Mouse (Mus musculus) urinary bladder, adult 18-20 months (tissue): Measurements from ENCODE around the gene Rab11fip3.
A peak's percentile ranks its signal among the peaks of the same experiment; 100 is the strongest.
"Not testable (repeated sequence)": the region's sequence is repeated elsewhere in the genome, so short reads cannot be mapped to it uniquely, and the experiment has no call there.

Experiments
- DNase-seq, 2 experiments: peaks; one replicate each; pipeline ENCODE4 v3.0.0; 2022; ENCODE audit warnings: low spot score in 2 of 2, mixed read lengths in 2 of 2

Gene Rab11fip3

DNA sequence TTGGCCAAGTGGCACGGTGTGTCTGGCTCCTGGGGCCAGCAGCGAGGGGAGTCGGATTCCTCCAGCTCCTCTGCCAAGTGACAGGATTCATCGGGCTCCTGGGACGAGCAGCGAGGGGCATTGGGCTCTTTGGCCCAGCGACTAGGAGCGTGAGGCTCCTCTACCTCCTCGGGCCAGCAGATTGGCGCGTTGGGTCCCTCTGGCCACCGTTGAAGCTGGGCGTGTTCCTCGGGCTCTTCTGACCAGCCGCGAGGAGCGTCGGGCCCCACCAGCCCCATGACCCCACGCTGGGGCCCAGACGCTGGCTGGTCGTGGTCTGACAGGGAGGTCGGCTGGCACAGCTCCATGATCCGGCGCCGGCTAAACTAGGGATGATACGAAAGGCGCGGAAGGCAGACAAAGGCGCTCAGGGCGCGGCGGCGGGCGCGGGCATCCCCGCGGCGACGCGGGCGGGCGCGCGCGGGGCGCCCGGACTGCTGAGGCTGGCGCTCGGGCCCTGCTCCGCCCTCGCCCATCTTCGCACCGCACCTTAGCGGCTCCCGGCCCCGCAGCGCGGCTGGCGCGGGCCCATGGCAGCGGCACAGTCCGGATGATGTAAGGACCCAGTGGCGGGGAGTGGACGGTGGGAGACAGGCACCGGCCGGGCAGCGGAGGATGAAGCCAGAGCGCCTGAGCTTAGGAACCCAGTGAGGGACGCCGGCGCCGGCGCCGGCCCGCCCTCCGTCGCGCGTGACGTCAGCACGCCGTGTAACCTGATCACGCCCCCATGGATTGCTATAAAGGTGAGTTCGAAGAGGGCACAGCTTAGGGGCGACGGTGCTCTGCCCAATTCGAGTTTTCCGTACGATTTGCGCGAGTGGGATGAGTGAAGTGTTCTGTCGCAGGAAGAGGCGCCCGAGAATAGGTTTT, at the start of gene Rab11fip3:
Rab11fip3 (minus strand) TSS at position 725 of the 909 bp plus-strand sequence.
- peak; percentile 64 to 84 for DNase-seq

DNA sequence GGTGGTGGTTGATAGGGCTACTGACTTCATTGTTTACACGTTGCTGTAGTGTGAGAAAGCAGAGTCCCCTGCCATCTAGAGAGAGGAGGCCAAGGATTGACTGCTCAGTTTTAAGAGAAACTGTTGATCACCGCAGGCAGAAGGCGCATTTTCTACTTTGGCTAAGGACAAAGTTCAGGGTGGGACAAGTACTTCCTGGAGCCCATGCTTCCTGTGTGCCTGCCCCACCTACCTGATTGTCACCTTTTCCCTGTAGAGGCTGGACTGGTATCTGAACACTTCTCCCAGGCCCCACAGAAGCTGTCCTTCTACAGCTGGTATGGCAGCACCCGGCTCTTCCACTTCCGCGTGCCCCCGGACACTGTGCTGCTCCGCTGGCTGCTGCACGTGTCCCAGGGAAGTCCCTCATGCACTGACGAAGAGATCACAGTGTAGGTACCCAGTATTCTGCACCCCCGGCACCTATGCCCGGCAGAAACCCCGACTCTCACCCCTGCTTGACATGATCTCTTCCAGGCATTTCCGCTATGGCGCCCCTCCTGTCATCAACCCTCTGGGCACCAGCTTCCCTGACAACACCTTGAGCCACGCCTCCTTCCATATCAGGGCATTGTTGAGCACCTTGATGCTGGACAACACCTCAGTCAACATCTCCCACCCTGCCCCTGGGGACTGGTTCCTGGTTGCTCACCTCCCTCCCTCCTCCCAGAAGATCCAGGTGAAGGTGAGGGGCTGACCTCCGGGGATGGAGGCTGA, 47.3 kb upstream of the Rab11fip3 start:
- DNase-seq = no peak

DNA sequence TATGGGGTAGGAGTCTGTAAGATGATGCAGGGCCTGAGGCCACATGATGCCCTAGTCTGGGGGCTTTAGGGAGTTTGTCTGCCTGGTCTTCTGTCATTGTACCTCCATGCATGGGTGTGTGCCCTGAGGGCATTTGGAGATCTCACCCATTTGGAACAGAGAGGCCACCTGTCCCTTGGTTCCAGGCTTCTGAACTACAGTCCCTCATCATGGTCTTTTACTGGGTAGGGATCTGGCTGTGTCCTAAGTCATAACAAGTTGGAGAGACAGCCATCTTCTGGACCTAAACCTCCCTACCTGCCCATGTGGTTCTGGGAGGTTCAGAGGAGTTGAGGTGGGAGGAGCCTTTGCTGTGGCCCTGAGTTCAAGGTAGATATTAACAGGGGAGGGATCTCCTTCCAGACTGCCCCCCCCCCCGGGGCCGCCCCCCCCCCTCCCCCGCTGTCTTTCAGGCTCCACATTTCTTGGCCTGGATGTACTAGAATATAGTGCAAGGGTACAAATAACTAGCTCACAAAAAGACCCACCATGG, 46.7 kb upstream of the Rab11fip3 start:
- DNase-seq = no peak

DNA sequence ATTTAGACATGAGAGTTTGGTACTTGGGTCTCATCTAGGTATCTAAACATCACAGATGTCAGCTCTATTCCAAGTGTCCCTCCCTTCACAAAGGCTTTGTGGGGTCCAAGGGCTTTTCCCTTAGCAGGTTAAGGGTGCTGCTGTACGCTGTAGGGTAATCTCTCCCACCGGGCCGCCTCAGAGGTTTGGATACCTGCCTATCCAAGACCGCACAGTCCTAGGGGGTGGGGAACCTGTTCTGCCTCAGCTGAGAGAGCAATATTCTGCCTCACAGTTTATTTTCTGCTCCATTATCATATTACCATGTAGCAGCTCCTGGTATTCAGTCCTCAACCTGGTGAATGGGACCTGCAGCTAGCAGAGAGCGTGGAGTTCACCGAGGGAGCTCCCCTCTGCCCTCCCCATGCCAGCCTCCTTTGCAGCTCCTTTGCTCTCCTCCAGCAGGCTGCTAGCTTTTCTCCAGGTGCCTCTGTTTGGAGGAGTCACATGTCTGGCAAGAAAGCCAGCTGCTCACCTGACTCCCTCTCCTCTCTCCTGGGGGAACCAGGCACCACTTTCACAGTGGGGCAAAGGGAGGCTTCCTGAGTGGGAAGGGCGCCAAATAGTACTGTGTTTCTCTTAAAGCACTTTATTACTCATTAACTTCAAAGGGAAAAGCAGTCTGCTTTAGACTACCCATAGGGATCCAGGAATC, 46.0 kb upstream of the Rab11fip3 start:
- DNase-seq = no peak

DNA sequence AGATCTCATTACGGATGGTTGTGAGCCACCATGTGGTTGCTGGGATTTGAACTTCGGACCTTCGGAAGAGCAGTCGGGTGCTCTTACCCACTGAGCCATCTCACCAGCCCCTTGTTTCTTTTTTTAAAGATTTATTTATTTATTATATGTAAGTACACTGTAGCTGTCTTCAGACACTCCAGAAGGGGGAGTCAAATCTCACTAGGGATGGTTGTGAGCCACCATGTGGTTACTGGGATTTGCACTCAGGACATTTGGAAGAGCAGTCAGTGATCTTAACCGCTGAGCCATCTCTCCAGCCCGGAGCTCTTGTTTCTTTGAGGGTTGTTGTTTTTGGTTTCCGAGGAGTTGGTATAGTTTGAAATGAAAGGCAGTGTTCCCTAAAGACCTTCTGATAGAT, 45.1 kb upstream of the Rab11fip3 start:
- DNase-seq = not testable (repeated sequence)

DNA sequence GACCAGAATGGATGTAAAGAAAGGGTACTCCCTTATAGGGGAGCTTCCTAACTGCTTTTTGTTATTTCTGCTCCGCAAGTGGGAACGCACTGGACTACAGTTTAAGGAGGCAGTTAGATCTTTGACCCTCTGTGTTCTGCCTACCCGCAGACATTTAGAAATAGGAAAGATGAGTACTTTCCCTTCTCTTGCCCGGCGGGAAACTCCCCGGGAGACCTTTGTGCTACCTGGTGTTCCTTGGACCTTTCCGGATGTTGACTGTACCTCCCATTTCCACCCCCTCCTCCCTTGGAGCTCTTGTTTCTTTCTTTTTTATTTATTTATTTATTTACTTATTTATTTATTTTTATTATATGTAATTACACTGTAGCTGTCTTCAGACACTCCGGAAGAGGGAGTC, 44.7 kb upstream of the Rab11fip3 start:
- no peak for DNase-seq

DNA sequence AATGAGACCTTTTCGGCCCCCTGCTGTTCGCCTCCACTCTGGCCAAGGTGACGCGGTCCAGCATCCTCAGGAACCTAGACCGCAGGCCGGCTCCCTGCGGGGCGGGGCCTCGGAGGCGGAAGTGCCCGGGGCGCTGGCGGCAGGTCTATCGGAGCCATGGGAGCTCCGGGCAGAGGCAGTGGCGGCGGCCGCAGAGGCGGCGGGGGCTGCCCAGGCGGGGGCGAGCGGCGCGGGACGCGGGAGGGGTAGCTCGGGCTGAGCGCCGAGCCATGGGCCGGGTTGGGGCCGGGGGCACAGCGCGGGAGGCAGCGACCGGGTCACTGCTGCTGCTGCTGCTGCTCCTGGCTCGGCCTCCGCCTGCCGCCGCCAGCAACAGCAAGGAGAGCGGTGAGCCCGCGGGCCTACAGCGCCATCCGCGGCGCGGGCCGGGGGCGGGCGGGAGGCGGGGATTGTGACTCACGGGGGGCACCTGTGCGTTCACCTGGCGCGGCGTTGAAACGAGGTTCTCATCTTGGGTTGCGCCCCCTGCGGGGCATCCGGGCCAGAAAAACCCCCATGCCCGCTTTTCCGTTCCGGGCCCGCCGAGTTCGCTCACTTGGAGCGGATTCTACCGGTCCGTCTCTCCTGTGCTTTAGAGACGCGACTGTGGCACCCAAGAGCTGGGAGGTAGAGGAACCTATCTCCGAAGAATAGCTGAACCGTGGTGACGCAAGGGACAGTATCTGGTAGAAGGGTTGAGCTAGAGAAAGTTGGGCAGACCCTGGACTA, 44.0 kb upstream of the Rab11fip3 start, which contains the start of gene Tmem8:
Tmem8 (plus strand) TSS at position 119 of the 768 bp plus-strand sequence.
- DNase-seq = peak; percentile 67 to 82

DNA sequence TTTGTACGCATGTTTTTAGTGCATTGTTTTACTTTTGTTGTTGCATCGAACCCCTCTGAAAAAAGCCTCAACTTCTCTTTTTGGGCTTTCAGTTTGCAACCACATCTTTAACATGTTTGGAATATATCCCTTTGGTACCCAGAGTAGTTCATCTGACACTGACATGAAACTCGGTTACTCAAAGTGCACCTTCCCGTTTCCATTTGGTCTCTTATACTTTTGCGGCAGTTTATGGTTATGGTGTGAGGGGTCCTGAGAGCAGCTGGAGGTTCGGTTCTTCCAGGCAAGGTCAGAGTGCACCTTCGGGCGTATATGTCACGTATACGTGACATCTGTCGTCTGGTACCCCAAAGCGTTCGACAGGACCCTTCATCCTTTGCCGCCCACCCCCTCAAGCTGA, 43.4 kb upstream of the Rab11fip3 start:
- DNase-seq = no peak

DNA sequence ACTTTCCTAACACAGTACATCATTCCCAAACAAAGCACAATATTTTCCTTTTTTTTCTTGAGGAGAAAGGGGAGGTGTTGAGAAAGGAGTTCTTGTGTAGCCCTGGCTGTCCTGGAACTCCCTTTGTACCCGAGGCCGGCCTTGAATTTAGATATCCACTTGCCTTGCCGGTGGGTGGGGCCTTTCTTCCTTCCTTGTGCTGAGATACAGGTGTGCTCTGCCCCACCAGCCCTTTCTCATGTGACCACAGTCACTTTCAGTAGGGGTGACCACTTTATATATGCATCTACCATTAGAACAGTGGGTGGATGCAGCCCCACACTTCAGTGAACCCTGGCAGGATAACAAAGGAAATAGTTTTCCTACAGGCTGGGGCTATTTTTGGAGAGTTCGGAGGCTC, 42.4 kb upstream of the Rab11fip3 start:
- no peak for DNase-seq

DNA sequence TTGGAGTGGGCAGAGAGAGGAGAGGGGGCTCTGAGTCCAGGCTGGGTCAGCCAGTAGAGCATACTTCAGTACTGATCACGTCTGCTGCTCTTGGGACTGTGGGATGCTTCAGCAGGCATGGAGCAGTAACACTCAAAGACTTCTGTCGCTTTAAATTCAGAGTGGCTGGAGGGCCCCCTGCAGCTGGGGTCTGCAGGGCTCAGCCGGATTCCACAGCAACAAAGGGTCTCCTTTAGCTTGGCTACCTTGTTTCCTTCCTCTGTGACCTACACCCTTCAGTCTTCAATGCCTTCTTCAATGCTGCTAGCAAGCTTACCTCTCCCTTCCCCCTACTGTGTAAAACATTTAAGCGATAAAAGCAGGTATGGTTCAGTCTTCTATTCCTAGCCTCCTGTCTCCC, 41.7 kb upstream of the Rab11fip3 start:
- DNase-seq = no peak

DNA sequence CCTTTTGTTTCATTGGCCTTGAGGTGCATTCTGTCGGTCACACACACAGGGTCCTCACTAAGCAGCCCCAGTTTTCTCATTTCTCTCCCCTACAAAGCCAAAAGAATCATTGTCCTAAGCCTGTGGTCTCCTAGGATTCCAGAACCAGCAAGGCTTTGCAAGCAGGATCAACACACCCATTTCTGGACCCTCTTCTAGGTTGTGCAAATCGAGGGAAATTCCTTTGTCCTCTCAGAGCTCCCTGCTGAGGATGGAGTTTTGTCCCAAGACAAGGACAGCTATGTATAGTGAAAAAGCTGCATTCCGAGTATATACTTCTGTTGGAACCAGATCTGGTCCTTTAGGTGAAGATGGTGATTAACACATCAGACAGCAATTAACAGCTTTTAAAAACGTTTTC, 40.8 kb upstream of the Rab11fip3 start:
- DNase-seq = no peak

DNA sequence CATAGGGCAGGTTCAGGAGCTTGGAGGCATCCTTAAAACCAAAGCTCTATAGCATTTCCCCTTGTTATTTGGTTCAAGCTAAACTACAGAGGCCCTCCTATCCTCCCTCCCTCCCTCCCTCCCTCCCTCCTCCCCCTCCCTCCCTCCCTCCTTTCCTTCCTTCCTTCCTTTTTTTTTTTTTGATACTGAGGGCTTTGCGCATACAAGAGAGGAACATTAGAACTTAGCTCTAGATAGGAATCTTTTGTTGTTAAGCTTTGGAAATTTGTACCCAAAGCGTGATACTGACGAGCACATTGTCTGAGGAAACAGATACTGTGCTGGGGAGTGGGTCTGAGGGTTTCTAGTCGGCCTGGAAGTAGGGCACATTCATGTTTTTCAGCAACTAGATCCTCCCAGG, 36.3 kb upstream of the Rab11fip3 start:
- DNase-seq = no peak

DNA sequence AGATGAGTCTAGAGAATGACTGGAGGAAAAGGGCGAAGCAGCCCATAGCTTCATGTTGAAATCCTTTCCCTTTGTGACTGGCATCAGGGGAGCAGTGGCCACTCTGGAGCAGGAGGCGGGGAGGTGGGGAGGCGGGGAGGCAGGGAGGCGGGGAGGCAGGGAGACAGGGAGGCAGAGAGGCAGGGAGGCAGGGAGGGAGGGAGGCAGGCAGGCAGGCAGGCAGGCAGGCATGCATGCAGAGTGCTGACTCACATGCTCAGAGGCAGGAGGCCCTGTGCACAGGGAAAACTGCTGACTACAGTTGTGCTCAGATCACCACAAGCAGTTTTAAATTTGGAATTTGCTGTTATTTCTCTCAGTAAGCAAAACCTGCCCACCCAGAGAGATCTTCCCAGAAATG, 32.1 kb upstream of the Rab11fip3 start:
- no peak for DNase-seq

DNA sequence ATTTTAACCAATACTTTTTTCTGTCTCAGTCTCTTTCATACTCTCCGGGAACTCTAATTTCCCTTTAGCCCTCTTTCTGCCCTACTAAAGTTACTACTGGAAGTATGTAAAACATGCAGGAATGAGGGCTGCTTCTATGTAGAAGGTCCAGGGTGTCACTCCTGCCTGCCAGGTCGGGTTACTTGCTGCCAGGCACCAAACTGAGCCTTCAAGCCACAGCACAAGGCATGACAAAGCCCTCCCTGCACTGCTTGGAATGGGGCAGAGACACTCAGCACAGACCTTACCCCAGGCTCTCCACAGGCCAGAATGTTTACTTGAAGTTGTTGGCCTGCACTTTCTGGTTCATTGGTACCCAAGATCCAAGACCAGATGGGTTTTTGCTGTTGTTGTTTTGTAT, 30.8 kb upstream of the Rab11fip3 start:
- DNase-seq = no peak

DNA sequence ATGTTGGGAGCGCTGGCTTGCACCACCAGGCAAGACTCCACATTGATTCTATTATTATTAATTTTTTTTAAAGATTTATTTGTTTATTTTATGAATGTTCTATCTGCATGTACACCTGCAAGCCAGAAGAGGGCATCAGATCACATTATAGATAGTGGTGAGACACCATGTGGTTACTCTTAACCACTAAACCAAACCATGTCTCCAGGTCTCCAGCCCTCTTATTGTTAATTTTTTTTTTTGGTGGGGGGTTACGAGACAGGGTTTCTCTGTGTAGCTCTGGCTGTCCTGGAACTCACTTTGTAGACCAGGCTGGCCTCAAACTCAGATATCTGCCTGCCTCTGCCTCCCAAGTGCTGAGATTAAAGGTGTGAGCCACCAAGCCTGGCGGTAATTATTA, 30.0 kb upstream of the Rab11fip3 start:
- not testable (repeated sequence) for DNase-seq

DNA sequence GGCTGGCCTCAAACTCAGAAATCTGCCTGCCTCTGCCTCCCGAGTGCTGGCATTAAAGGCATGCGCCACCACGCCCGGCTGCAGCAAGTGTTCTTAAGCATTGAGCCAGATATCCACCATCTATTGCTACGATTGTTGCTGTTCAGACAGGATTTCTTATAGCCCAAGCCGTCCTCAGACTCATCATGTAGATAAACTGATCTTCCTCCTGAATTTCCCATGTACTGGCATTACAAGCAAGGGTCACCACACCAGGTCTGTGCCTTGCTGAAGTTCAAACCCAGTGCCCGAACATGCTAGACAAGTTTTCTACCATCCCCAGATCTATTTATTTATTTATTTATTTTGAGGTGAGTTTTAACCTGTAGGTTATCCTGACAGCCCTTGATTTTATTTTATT, 29.1 kb upstream of the Rab11fip3 start:
- DNase-seq = no peak

DNA sequence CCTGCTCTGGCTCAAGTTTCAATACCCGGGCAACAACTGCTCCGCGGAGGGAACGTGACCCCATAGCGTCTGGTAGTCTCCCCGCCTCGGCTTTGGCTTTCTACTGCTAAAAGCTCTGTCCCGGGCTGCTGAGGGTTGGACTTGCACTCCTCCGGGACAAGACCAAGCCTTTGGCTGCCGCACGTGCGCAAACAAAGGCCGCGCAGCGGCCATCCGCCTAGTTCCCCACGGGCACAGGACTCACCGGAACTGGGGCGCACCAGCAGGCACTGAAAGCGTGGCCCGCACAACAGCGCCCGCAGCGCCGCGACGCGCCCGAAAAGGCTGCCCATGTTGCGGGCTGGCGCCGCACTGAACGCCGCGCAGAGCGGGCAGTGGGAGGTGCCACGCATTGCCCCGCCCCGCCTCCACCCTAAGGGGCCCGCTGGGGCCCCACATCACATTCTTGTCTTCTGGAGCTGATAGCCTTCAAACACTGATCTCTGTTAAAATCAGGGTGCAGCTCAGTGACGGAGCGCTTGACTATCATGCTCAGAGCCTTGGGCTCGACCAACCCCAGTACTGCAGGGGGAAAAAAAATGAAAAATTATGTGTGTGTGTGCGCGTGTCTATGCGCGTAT, 25.9 kb upstream of the Rab11fip3 start, which contains the start of gene Nme4:
Nme4 (minus strand) TSS at position 482 of the 620 bp plus-strand sequence.
- peak in 1 of 2 experiments; percentile 64 for DNase-seq

DNA sequence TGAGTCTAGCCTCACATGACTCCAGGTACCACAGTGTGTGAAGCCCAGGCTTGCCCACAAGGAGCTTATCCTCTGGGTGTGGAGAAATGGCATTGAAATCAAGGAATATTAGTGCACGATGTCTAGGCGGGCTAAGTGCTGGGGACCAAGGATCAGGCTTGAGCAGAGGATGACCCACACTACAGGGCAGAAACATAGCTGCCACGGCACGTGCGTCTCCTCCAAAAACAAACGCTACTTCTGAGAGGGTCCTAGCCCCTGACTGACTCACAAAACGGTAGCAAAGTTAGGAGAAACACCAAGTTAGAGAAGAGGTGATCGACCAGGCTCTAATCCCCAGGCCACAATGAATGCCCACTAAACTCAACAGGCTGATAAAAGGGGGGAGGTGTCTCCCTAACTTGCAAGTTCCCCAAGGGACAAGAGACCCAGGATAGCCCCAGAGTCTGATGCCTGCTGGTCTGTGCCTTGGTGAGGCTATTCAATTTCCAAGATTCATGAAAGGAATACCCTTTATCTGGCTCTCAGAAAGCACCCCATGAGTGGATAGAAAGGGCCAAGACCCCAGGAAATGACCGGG, 25.3 kb upstream of the Rab11fip3 start:
- DNase-seq = no peak

DNA sequence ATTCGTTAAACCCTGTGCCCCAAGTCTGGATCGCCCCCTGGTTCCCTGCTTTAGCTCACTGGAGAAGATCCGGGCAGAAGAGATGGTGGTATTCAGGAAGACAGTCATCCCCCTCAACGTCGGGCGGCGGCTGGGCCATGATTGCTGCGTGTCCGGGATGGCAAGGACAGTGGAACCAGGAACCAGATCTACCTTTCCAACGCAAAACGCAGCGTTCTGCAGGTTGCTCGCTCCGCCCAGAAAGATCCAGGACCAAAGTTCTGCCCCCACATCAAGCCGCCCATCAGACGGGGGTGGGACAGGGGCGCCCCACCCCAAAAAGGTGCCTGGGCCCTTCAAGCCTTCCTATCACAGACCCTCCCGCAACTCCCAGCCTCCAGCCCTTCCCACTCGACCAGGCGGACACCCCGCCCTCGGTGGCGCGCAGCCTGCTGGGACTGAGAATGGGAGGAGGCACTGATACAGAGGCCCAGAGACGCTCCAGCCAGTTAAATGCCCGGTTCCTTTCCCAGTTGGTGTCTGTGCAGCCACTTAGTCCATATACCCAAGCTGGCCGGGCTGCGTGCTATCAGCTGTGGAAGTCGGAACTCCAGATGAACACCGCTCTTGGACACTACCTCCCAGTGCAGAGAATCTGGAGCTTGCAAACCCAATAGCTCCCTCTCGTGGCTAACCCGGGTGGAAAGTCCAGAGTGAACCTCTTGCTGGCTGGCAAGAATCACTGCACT, 20.7 kb upstream of the Rab11fip3 start, which contains the start of gene Decr2:
Decr2 (minus strand) TSS at position 433 of the 728 bp plus-strand sequence.
- peak; percentile 88 to 91 for DNase-seq
